Mouse (Mus musculus) cortical plate, adult 2 months (tissue): Measurements from ENCODE around the gene 9430007A20Rik.

Experiments
- CTCF ChIP-seq: fragments of 200-500 bp; IDR thresholded peaks from 2 replicates; pipeline ENCODE4 v1.5.1; 2011; ENCODE audit warnings: mild to moderate bottlenecking, control low read depth, low read length; ENCODE audit not compliant: insufficient read depth; ENCODE audit errors: extremely low read depth
- POLR2A ChIP-seq: fragments of 200-500 bp; IDR thresholded peaks from 2 replicates; pipeline ENCODE4 v1.6.1; 2011; ENCODE audit warnings: mild to moderate bottlenecking, low read length, control low read depth; ENCODE audit not compliant: insufficient read depth; ENCODE audit errors: extremely low read depth

DNA sequence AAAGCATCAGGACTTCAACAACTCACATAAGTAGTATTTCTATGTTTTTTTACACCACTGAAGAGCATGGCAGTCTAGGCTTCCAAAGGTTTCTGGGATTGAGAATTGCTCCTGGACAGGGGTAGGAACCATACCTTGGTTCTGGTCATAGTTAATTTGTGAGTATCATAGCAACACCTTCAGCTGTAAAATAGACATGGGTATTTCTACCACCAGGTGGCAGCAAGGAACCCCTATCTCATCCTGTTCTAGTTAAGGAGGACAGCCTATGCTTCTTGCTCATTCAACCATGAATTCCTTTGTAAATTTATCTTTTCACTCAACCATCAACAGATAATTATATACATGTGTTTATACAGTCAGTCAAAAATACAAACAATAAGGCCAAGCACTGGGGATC, 40.2 kb downstream of the 9430007A20Rik start:
- TF ChIP-seq CTCF, result no peak
- no peak for TF ChIP-seq POLR2A
